In genomic region chr8:83978200-83978599, GRCm38 (mm10) we compare ENCODE assay signal across 13 mouse cellular contexts. TPM values are rescaled to one million over a fixed set of nuclear protein-coding genes. Genes with fewer than 3 reads are reported as not detected.
A peak's percentile ranks its signal among the peaks of the same experiment; 100 is the strongest.
DNase-seq lines count a peak whose midpoint lies in the region; ATAC-seq and TF ChIP-seq lines count a peak whose summit lies in the region.
"Had no signal": no experiment of that assay in that cellular context is flagged by ENCODE, and none has a peak within 500 bp of the region (broad histone marks: within the 10 kb centered on the region; RNA-seq: fewer than 3 reads in every experiment).

No protein-coding gene starts in this region.

- H3K9ac ChIP-seq in kidney, embryonic 14.5 days (ENCODE audit: low read depth, low read length) = no peak overlapping the region
- 0 out of 2 replicates have a peak overlapping the region, but pooled peaks have one; percentile 8 for H3K9ac ChIP-seq in midbrain, postnatal 0 days (replicated peaks; ENCODE audit: low read length, poor library complexity, severe bottlenecking)
- H3K9ac ChIP-seq in midbrain, embryonic 15.5 days = no peak overlapping the region
- H3K9ac ChIP-seq: liver, embryonic 14.5 days had no signal

- peaks cover 34% of the 10 kb centered on the region for H3K36me3 ChIP-seq in kidney, embryonic 14.5 days (ENCODE audit: control insufficient read depth, insufficient read depth, low read length)
- H3K36me3 ChIP-seq in midbrain, postnatal 0 days (ENCODE audit: insufficient read depth, low read length) = peaks cover 29% of the 10 kb centered on the region
- peaks cover 24% of the 10 kb centered on the region; the same call in 1 of the 2 replicates for H3K36me3 ChIP-seq in midbrain, embryonic 15.5 days (replicated peaks)

- no peaks in the 10 kb centered on the region for H3K27me3 ChIP-seq in kidney, embryonic 14.5 days (ENCODE audit: control insufficient read depth, insufficient read depth, low read length)
- H3K27me3 ChIP-seq in midbrain, postnatal 0 days (ENCODE audit: insufficient read depth, low read length) = no peaks in the 10 kb centered on the region
- no peaks in the 10 kb centered on the region for H3K27me3 ChIP-seq in midbrain, embryonic 15.5 days (replicated peaks)

- H3K4me2 ChIP-seq in kidney, embryonic 14.5 days (replicated peaks; ENCODE audit: low read depth, low read length) = no peak overlapping the region
- no peak overlapping the region for H3K4me2 ChIP-seq in midbrain, postnatal 0 days (ENCODE audit: low read depth, low read length, poor library complexity, severe bottlenecking)
- H3K4me2 ChIP-seq in midbrain, embryonic 15.5 days = no peak overlapping the region

- H3K4me3 ChIP-seq in kidney, embryonic 14.5 days (ENCODE audit: low read length) = no peak overlapping the region
- no peak overlapping the region for H3K4me3 ChIP-seq in midbrain, postnatal 0 days (ENCODE audit: low read depth, low read length)
- no peak overlapping the region for H3K4me3 ChIP-seq in midbrain, embryonic 15.5 days

- ATAC-seq in kidney, embryonic 14.5 days (ENCODE audit: low FRiP score, low TSS enrichment) = no peak
- ATAC-seq in midbrain, postnatal 0 days (ENCODE audit: low FRiP score) = no peak
- ATAC-seq in midbrain, embryonic 15.5 days (replicated peaks) = no peak
- ATAC-seq: inflammation-experienced regulatory T-cells, adult 6 months had no signal

- TF ChIP-seq CTCF in midbrain, postnatal 0 days (IDR thresholded peaks at IDR 0.05) = no peak

- H3K4me1 ChIP-seq in kidney, embryonic 14.5 days (ENCODE audit: control insufficient read depth, insufficient read depth, low read length) = peaks cover 24% of the 10 kb centered on the region
- peaks cover 22% of the 10 kb centered on the region; the same call in 1 of the 2 replicates for H3K4me1 ChIP-seq in midbrain, postnatal 0 days (ENCODE audit: insufficient read depth, low read length)
- H3K4me1 ChIP-seq in midbrain, embryonic 15.5 days = peaks cover 40% of the 10 kb centered on the region

- H3K9me3 ChIP-seq in kidney, embryonic 14.5 days (ENCODE audit: control insufficient read depth, low read length) = no peaks in the 10 kb centered on the region
- no peaks in the 10 kb centered on the region for H3K9me3 ChIP-seq in midbrain, postnatal 0 days (ENCODE audit: low read length)
- H3K9me3 ChIP-seq in midbrain, embryonic 15.5 days = no peaks in the 10 kb centered on the region

- WGBS in kidney, embryonic 14.5 days = 75% methylated on average over 9 of the region's 9 CpGs
- WGBS in midbrain, postnatal 0 days = 70% methylated on average over 9 of the region's 9 CpGs
- 69% methylated on average over 9 of the region's 9 CpGs for WGBS in midbrain, embryonic 15.5 days

- H3K27ac ChIP-seq in kidney, embryonic 14.5 days (ENCODE audit: low read depth, low read length) = 0 out of 2 replicates have a peak overlapping the region, but pooled peaks have one; percentile 47
- no peak overlapping the region for H3K27ac ChIP-seq in midbrain, postnatal 0 days (ENCODE audit: low read depth, low read length)
- H3K27ac ChIP-seq in midbrain, embryonic 15.5 days = no peak overlapping the region
- H3K27ac ChIP-seq: liver, embryonic 14.5 days had no signal

- peak; percentile 89 for DNase-seq in heart, adult 11 months
- no peak for DNase-seq in heart, adult 9 months (ENCODE audit: low spot score in 2 of 2)
- no peak for DNase-seq in kidney, postnatal 4 days
- DNase-seq in midbrain, postnatal 0 days (ENCODE audit: low spot score) = no peak
- peak; percentile 40 for DNase-seq in testis, postnatal 10 days (ENCODE audit: low spot score)
- DNase-seq in left cerebral cortex, postnatal 10 days (ENCODE audit: extremely low spot score in 1 of 2, low spot score in 2 of 2) = no peak
- DNase-seq: layer of hippocampus, postnatal 36 days; midbrain, embryonic 14.5 days had no signal

- intact Hi-C loops in left cerebral cortex, postnatal 10 days (cut with DNase I) = no loop called here

RNA-seq across cellular contexts. Expression of gene Prkaca, which starts 5.4 kb away (rescaled TPM):
- polyA plus RNA-seq in kidney, embryonic 14.5 days (2014; fragmentation: Nextera tagmentation; extraction: Ambion mirVana) = 123 and 124 TPM in 2 replicates
- 190 and 218 TPM in 2 replicates for total RNA-seq in midbrain, postnatal 0 days (2014; rRNA removed)
- polyA plus RNA-seq in midbrain, postnatal 0 days (2015; fragmentation: Nextera tagmentation; extraction: Ambion mirVana) = 253 and 259 TPM in 2 replicates
- 228 and 238 TPM in 2 replicates for polyA plus RNA-seq in midbrain, embryonic 15.5 days (2015; fragmentation: Nextera tagmentation; extraction: Ambion mirVana)
- 100 to 1,000 TPM; 255 to 264 TPM for total RNA-seq in left cerebral cortex, postnatal 10 days (2021)

RNA-seq across cellular contexts. Expression of gene Samd1, which starts 19.3 kb away (rescaled TPM):
- 17.9 and 31.9 TPM in 2 replicates for polyA plus RNA-seq in kidney, embryonic 14.5 days (2014; fragmentation: Nextera tagmentation; extraction: Ambion mirVana)
- 65.3 and 86.9 TPM in 2 replicates for total RNA-seq in midbrain, postnatal 0 days (2014; rRNA removed)
- 4.1 and 4.6 TPM in 2 replicates for polyA plus RNA-seq in midbrain, postnatal 0 days (2015; fragmentation: Nextera tagmentation; extraction: Ambion mirVana)
- 7.1 and 7.2 TPM in 2 replicates for polyA plus RNA-seq in midbrain, embryonic 15.5 days (2015; fragmentation: Nextera tagmentation; extraction: Ambion mirVana)
- total RNA-seq in left cerebral cortex, postnatal 10 days (2021) = 10 to 100 TPM; 56.4 to 59.1 TPM

RNA-seq across cellular contexts. Expression of gene Asf1b, which starts 22.9 kb away (rescaled TPM):
- polyA plus RNA-seq in kidney, embryonic 14.5 days (2014; fragmentation: Nextera tagmentation; extraction: Ambion mirVana) = 68.2 and 71.4 TPM in 2 replicates
- total RNA-seq in midbrain, postnatal 0 days (2014; rRNA removed) = 3.9 and 20.4 TPM in 2 replicates
- polyA plus RNA-seq in midbrain, postnatal 0 days (2015; fragmentation: Nextera tagmentation; extraction: Ambion mirVana) = 3.8 and 4.3 TPM in 2 replicates
- polyA plus RNA-seq in midbrain, embryonic 15.5 days (2015; fragmentation: Nextera tagmentation; extraction: Ambion mirVana) = 8.0 and 10.9 TPM in 2 replicates
- total RNA-seq in left cerebral cortex, postnatal 10 days (2021) = 1 to 10 TPM; 1.1 TPM

RNA-seq across cellular contexts. Expression of gene 1700067K01Rik, which starts 23.1 kb away (rescaled TPM):
- polyA plus RNA-seq in kidney, embryonic 14.5 days (2014; fragmentation: Nextera tagmentation; extraction: Ambion mirVana) = 1.2 TPM in 2 replicates
- 1.2 TPM in 1 of 2 replicates, not detected in the other for total RNA-seq in midbrain, postnatal 0 days (2014; rRNA removed)
- 0.58 and 0.69 TPM in 2 replicates for polyA plus RNA-seq in midbrain, postnatal 0 days (2015; fragmentation: Nextera tagmentation; extraction: Ambion mirVana)
- 0.66 and 1.0 TPM in 2 replicates for polyA plus RNA-seq in midbrain, embryonic 15.5 days (2015; fragmentation: Nextera tagmentation; extraction: Ambion mirVana)
- total RNA-seq in left cerebral cortex, postnatal 10 days (2021) = under 1 TPM; 0.34 to 0.65 TPM
- total RNA-seq: gastrocnemius, adult 8-10 months had no signal

RNA-seq across cellular contexts. Expression of gene Gm10644, which starts 23.2 kb away (rescaled TPM):
- polyA plus RNA-seq in kidney, embryonic 14.5 days (2014; fragmentation: Nextera tagmentation; extraction: Ambion mirVana) = 0.37 and 0.61 TPM in 2 replicates
- 0.47 and 0.60 TPM in 2 replicates for total RNA-seq in midbrain, postnatal 0 days (2014; rRNA removed)
- 0.36 and 0.39 TPM in 2 replicates for polyA plus RNA-seq in midbrain, postnatal 0 days (2015; fragmentation: Nextera tagmentation; extraction: Ambion mirVana)
- polyA plus RNA-seq in midbrain, embryonic 15.5 days (2015; fragmentation: Nextera tagmentation; extraction: Ambion mirVana) = 0.93 and 1.00 TPM in 2 replicates
- under 1 TPM in 1 of 2 experiments, not detected in 1; 0.11 TPM for total RNA-seq in left cerebral cortex, postnatal 10 days (2021)

Comparison
In these comparisons a context has a peak if more than half of its experiments do, and no peak if none do; other contexts are left out.
1. DNase-seq: peak in heart, adult 11 months (single experiment) and testis, postnatal 10 days (single experiment); none in heart, adult 9 months (0 of 2), kidney, postnatal 4 days (0 of 2), midbrain, postnatal 0 days (single experiment) and left cerebral cortex, postnatal 10 days (0 of 2).